Mouse (Mus musculus) cortical plate, adult 2 months (tissue): ENCODE measurements around the gene Exosc1.

Source experiments
- CTCF ChIP-seq: fragments of 200-500 bp; IDR thresholded peaks from 2 replicates; pipeline ENCODE4 v1.5.1; 2011; ENCODE audit warnings: mild to moderate bottlenecking, control low read depth, low read length; ENCODE audit not compliant: insufficient read depth; ENCODE audit errors: extremely low read depth
- POLR2A ChIP-seq: fragments of 200-500 bp; IDR thresholded peaks from 2 replicates; pipeline ENCODE4 v1.6.1; 2011; ENCODE audit warnings: mild to moderate bottlenecking, low read length, control low read depth; ENCODE audit not compliant: insufficient read depth; ENCODE audit errors: extremely low read depth

- no peak for TF ChIP-seq CTCF
- TF ChIP-seq POLR2A, result no peak
Measured at GRCm38 (mm10) chr19:41982791-41983150, 49.5 kb upstream of the Exosc1 start.
